Mouse (Mus musculus) liver, embryonic 13.5 days (tissue): ENCODE data around the gene Ccdc110. TPM values are rescaled to one million over a fixed set of nuclear protein-coding genes. Genes with fewer than 3 reads are reported as not detected.

Experiments used
- ATAC-seq: fragments of 200-750 bp; cut with Nextera tagmentation; 2 replicates; pipeline ENCODE4 v1.8.0; 2017; ENCODE audit warnings: low read depth, mild to moderate bottlenecking, moderate number of reproducible peaks, moderate library complexity
- DNase-seq: peaks from one replicate; pipeline ENCODE4 v3.0.0; 2022
- H3K27ac ChIP-seq: fragments of 300-500 bp; sonication (generic); 2 replicates; pipeline ENCODE4 v1.5.1; 2015; ENCODE audit warnings: moderate library complexity, mild to moderate bottlenecking, inconsistent platforms
- H3K27me3 ChIP-seq: fragments of 300-500 bp; sonication (generic); 2 replicates; pipeline ENCODE4 v1.6.1; 2015; ENCODE audit warnings: mild to moderate bottlenecking, inconsistent platforms
- H3K36me3 ChIP-seq: fragments of 300-500 bp; sonication (generic); 2 replicates; pipeline ENCODE4 v1.6.1; 2015; ENCODE audit warnings: mild to moderate bottlenecking, inconsistent platforms
- H3K4me1 ChIP-seq: fragments of 300-500 bp; sonication (generic); replicated peaks from 2 replicates; pipeline ENCODE4 v1.6.1; 2015; ENCODE audit warnings: inconsistent platforms
- H3K4me2 ChIP-seq: fragments of 300-500 bp; sonication (generic); 2 replicates; pipeline ENCODE4 v1.6.1; 2015; ENCODE audit warnings: inconsistent platforms, mild to moderate bottlenecking, moderate library complexity
- H3K4me3 ChIP-seq: fragments of 300-500 bp; sonication (generic); replicated peaks from 2 replicates; pipeline ENCODE4 v1.5.1; 2015; ENCODE audit warnings: mild to moderate bottlenecking, inconsistent platforms
- H3K9ac ChIP-seq: fragments of 300-500 bp; sonication (generic); 2 replicates; pipeline ENCODE4 v1.6.1; 2015; ENCODE audit warnings: mild to moderate bottlenecking, inconsistent platforms
- H3K9me3 ChIP-seq: fragments of 300-500 bp; sonication (generic); replicated peaks from 2 replicates; pipeline ENCODE4 v1.6.1; 2016; ENCODE audit warnings: inconsistent platforms
- WGBS: fragments of 180-500 bp; shearing (Covaris S2); methylation state at CpG from one replicate; pipeline ENCODE4 v1.1.7; 2015; ENCODE audit not compliant: insufficient replicate concordance; 5-methylcytosine and 5-hydroxymethylcytosine counted together
- polyA plus RNA-seq: library from polyadenylated mRNA; unstranded; fragments of >200 nt; fragmentation: Nextera tagmentation; extraction: Ambion mirVana; gene quantifications from 2 replicates; pipeline ENCODE4 v1.2.1, GENCODE M21; 2015

Gene Ccdc110
- polyA plus RNA-seq, 1 experiment from 2014 or later = not detected

DNA sequence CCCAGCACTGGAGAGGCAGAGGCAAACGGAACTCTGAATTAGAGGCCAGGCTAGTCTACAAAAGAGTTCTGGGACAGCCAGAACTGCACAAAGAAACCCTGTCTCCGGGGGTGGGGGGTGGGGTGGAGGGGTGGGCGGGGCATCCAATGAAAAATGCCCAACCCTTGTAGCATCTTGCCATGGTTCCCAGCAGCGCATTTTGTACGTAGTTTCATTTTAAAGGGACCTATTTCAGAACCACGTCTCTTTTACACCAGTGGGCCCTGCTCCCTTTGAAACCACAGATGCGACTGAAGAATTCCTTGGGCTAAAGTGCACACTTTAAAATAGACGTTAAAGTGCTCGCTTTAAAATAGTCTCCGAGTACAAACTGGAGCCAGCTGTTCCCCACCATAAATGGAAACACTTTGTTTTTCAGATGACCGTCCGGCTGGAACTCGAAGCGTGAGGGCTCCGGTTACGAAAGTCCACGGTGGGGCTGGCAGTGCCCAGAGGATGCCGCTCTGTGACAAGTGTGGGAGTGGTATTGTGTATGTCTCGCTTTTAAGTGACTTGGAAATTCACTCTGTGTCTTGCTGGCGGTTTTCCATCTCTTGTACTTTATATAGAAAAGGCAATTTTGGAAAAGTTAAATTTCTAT is 17.3 kb upstream of the Ccdc110 start:
- H3K4me2 ChIP-seq = no peak overlapping the region
- no peaks in the 10 kb centered on the region for H3K36me3 ChIP-seq
- no peak overlapping the region for H3K9ac ChIP-seq
- DNase-seq (no peak), ATAC-seq (no peak)
- H3K27me3 ChIP-seq = no peaks in the 10 kb centered on the region
- WGBS = 77% methylated on average over 20 of the region's 20 CpGs
- H3K4me3 ChIP-seq = no peak overlapping the region
- H3K27ac ChIP-seq = no peak overlapping the region
- H3K9me3 ChIP-seq = no peaks in the 10 kb centered on the region
- H3K4me1 ChIP-seq = no peaks in the 10 kb centered on the region

DNA sequence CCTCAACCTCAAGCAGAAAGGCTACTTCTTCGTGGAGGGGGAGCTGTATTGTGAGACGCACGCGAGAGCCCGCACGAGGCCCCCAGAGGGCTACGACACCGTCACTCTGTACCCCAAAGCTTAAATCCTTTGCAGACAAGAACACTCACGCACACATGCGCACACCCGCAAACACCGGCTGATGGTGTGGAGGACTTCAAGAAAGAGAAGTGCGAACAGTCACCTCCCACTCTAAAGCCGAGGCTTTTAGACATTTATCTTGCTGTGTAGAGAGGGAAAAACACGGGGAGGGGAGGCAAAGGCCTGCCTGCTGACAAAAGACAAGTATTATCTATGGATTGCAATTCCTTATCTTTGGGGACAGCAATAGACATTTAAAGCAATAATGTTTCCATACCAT is 15.5 kb upstream of the Ccdc110 start:
- H3K4me3 ChIP-seq = no peak overlapping the region
- H3K27ac ChIP-seq = no peak overlapping the region
- H3K9me3 ChIP-seq = no peaks in the 10 kb centered on the region
- no peak overlapping the region for H3K4me2 ChIP-seq
- no peaks in the 10 kb centered on the region for H3K27me3 ChIP-seq
- DNase-seq = no peak
- no peak overlapping the region for H3K9ac ChIP-seq
- no peak for ATAC-seq
- 73% methylated on average over 15 of the region's 15 CpGs for WGBS
- no peaks in the 10 kb centered on the region for H3K4me1 ChIP-seq
- no peaks in the 10 kb centered on the region for H3K36me3 ChIP-seq

DNA sequence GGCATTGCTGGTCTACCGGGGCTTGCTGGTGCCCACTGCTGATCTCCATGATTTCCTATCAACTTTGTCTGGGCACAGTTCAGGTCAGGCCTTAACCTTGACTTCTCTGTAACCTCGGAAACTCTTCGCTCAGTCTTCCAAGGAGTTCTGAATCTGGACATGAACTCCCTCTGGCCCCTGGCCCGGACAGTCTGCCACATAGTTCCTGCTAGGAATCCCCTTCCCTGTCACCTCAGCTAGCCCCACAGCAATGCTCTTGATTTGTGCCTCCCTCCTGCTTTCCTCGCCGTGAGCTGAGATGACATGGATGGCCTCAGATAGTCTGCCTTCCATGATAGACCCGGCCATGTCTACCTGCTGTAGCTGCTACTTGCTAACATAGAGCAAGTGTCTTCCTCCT is 14.0 kb upstream of the Ccdc110 start:
- 73% methylated on average over 7 of the region's 7 CpGs for WGBS
- Histone ChIP-seq H3K27ac (no peak overlapping the region), H3K4me3 (no peak overlapping the region), H3K9ac (no peak overlapping the region), H3K4me1 (no peaks in the 10 kb centered on the region), H3K36me3 (no peaks in the 10 kb centered on the region), H3K27me3 (no peaks in the 10 kb centered on the region), H3K9me3 (no peaks in the 10 kb centered on the region), H3K4me2 (no peak overlapping the region)
- DNase-seq = no peak
- no peak for ATAC-seq

DNA sequence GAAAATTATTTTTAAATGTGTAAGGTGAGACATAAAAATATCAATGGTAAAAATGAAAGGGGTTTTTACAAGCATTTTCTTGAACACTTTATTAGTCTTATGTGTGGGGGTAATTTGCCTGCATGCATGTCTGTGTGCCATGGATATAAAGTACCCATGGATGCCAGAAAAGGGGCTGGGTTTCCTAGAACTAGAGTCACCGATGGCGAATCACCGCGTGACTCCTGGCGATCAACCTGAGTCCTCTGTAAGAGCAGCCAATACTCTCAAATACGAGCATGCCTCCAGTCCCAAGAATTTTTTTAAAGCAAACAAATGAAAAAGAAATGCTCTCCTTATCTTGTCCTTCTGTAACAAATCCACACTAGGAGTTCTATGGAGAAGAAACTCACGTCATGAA is 12.3 kb upstream of the Ccdc110 start:
- no peaks in the 10 kb centered on the region for H3K36me3 ChIP-seq
- H3K4me3 ChIP-seq = no peak overlapping the region

DNA sequence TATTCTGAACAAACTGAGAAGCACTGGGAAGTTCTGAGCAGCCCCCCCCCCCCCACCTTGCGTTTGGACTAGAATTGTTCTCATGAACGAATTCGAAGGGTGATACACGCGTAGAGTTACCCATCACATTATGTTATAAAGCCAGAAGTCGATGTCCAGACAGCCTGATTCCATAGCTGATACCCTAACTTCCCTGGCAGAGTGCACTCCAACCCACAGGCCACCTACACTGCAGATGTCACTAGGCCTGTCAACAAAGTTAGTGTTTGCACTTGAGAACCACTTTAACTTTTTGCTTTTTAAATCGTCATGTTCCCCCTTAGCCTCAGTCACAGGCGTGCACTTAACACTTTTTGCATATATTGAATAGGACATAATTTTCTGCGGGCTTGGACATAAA is 2.6 kb downstream of the Ccdc110 start:
- DNase-seq = no peak
- no peaks in the 10 kb centered on the region for H3K27me3 ChIP-seq
- no peak overlapping the region for H3K4me3 ChIP-seq
- no peak overlapping the region for H3K9ac ChIP-seq
- 75% methylated on average over 9 of the region's 9 CpGs for WGBS
- no peaks in the 10 kb centered on the region for H3K9me3 ChIP-seq
- H3K27ac ChIP-seq = no peak overlapping the region
- no peak overlapping the region for H3K4me2 ChIP-seq
- H3K4me1 ChIP-seq = no peaks in the 10 kb centered on the region
- no peak for ATAC-seq
- H3K36me3 ChIP-seq = no peaks in the 10 kb centered on the region

More for the DNA sequence above, 12.3 kb upstream of the Ccdc110 start:
- Histone ChIP-seq H3K9me3 (no peaks in the 10 kb centered on the region), H3K27me3 (no peaks in the 10 kb centered on the region), H3K27ac (no peak overlapping the region), H3K4me2 (no peak overlapping the region), H3K4me1 (no peaks in the 10 kb centered on the region), H3K9ac (no peak overlapping the region)
- DNase-seq (no peak), ATAC-seq (no peak)
- 84% methylated on average over 7 of the region's 7 CpGs for WGBS

DNA sequence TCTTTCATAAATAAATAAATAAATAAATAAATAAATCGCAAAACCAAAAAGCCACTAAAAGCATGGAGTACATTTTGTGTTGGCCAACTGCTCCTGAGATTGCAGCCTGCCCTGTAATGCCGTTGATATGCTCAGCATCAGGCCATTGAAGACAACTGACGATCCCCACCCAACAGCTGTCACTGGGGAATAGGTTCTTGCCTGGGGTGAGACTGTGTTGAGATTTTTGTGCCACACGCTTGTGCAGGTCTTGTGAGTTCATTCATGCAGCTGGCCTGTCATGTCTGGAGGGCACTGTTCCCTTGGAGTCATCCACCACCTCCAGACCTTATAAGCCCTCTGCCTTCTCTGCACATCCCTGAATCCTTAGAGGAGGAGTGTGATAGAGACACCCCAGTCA is 11.9 kb downstream of the Ccdc110 start:
- no peaks in the 10 kb centered on the region for H3K9me3 ChIP-seq
- 70% methylated on average over 4 of the region's 4 CpGs for WGBS

DNA sequence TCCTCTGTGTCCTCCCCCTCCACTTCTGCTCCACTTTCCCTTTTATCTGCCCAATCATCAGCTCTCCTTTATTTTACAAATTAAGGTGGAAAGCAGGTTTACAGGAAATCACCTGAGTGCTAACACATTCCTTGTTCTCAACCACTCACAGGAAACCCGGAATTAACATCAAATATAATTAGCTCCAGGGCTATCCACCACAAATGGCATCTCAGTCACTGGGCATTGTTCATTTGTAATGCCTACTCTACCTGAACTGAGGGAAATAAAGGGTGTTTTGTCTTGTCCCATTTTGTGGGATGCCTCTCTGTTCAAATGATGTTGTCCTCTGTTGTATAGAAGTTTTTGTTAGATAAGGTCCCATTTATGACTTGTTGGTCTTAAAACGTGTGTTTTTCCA is 16.2 kb downstream of the Ccdc110 start:
- no peaks in the 10 kb centered on the region for H3K27me3 ChIP-seq
- no peaks in the 10 kb centered on the region for H3K9me3 ChIP-seq
- 26% methylated on average over 2 of the region's 2 CpGs for WGBS
- H3K36me3 ChIP-seq = no peaks in the 10 kb centered on the region
- DNase-seq (no peak), ATAC-seq (no peak)
- no peak overlapping the region for H3K27ac ChIP-seq
- no peak overlapping the region for H3K9ac ChIP-seq
- no peak overlapping the region for H3K4me3 ChIP-seq
- H3K4me2 ChIP-seq = no peak overlapping the region
- H3K4me1 ChIP-seq = no peaks in the 10 kb centered on the region

More for the DNA sequence above, 11.9 kb downstream of the Ccdc110 start:
- Histone ChIP-seq H3K9ac (no peak overlapping the region), H3K4me3 (no peak overlapping the region), H3K27me3 (no peaks in the 10 kb centered on the region), H3K27ac (no peak overlapping the region), H3K4me1 (no peaks in the 10 kb centered on the region), H3K4me2 (no peak overlapping the region), H3K36me3 (no peaks in the 10 kb centered on the region)
- ATAC-seq = no peak
- no peak for DNase-seq

DNA sequence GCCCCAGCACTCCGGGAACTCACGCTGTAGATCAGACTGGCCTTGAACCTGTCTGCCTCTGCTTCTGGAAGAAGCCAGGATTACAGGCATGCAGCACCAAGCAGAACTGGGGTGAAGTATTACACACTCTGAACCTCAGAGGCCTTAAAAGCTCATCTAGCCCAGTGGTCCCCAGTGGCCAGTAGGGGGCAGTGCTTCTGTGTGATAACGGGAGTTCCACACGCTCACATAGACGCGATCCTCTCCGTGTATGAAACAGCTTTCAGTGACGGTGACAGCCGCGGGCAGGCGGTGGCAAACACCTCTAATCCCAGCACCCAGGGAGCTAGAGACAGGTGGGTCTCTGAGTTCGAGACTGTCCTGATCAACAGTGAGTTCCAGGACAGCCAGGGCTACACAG is 36.5 kb downstream of the Ccdc110 start:
- no peak overlapping the region for H3K4me3 ChIP-seq
- WGBS = 88% methylated on average over 12 of the region's 12 CpGs
- H3K9me3 ChIP-seq = no peaks in the 10 kb centered on the region
- peaks cover 4% of the 10 kb centered on the region for H3K36me3 ChIP-seq
- peaks cover 10% of the 10 kb centered on the region for H3K4me1 ChIP-seq
- no peak overlapping the region for H3K9ac ChIP-seq
- H3K27me3 ChIP-seq = no peaks in the 10 kb centered on the region
- ATAC-seq (no peak), DNase-seq (no peak)
- no peak overlapping the region for H3K27ac ChIP-seq
- no peak overlapping the region for H3K4me2 ChIP-seq

DNA sequence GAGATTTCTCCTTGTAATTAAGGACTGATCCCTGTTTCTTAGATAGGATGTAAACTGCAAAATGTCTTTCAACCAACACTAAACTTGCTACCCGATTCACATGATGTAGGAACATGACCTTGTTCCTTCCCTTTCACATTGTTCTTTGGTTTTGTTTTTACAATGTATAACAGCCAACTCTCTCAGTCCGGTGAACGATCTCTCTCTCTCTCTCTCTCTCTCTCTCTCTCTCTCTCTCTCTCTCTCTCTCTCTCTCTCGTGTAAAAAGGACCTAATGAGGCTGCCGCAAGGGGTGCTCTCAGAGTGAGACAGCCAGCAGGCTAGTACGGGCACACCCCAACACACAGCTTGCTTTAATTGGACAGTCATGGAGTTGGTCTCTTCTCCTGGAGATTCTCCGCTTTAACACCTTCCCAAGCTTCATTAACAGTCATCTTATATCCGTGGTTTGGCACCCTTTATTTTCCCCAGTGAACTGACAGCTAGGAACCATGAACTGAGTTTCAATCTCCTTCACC is 39.6 kb downstream of the Ccdc110 start:
- DNase-seq (no peak), ATAC-seq (no peak)
- peak overlapping the region; percentile 78 for H3K9ac ChIP-seq
- H3K27ac ChIP-seq = no peak overlapping the region
- peaks cover 19% of the 10 kb centered on the region for H3K36me3 ChIP-seq
- no peaks in the 10 kb centered on the region for H3K9me3 ChIP-seq
- 77% methylated on average over 8 of the region's 8 CpGs for WGBS
- no peaks in the 10 kb centered on the region for H3K27me3 ChIP-seq
- H3K4me1 ChIP-seq = peaks cover 17% of the 10 kb centered on the region
- peak overlapping the region; percentile 80 for H3K4me2 ChIP-seq
- 0 out of 2 replicates have a peak overlapping the region, but pooled peaks have one; percentile 79 for H3K4me3 ChIP-seq

DNA sequence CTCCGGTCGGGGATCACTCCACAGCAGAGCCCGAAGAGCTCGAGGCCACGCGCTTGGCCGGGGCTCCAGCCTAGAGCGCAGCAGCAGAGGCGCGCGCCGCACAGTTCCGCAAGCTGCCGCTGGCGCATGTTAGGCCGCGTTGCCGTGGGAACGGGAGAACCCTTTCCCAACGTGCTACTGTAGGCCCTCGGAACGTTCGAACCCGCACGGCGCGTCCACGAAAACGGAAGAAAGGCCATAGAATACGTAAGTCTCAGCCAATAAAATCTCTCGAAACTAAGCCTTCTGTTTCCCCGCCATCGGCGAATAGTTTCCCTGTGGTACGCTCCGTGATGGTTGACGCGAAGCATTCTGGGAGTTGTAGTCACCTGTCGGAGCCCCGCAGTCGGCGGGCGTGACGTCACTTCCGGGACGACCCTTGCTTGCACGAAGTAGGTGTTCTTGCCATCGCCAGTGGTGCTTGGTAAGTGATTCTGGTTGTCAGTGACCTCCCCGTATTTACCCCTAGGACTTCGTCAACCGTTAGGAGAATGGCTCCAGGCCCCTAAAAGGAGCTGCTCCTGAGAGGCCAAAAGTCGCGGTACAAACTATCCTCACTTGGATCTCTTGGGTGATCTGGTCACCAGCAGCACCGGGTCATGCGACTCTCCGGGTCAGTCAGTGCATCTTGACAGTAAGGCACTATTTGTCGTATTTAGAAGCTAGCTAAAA is 40.9 kb downstream of the Ccdc110 start, which contains the start of the genes 1700029J07Rik and Ufsp2:
Gene 1700029J07Rik (minus strand): TSS at position 127 of the 711 bp plus-strand sequence.
Gene Ufsp2 (plus strand): TSS at position 403 of the 711 bp plus-strand sequence.
- peak within 1 kb of the TSS; percentile 78 for H3K9ac ChIP-seq
- peaks cover 22% of the 10 kb centered on the region for H3K36me3 ChIP-seq
- DNase-seq (peak; percentile 89), ATAC-seq (peak; percentile 95)
- H3K4me3 ChIP-seq = peak within 1 kb of the TSS; percentile 79
- peak within 1 kb of the TSS; percentile 80 for H3K4me2 ChIP-seq
- WGBS = under 1% methylated on average over 57 of the region's 57 CpGs
- no peaks in the 10 kb centered on the region for H3K9me3 ChIP-seq
- H3K4me1 ChIP-seq = peaks cover 17% of the 10 kb centered on the region
- H3K27me3 ChIP-seq = no peaks in the 10 kb centered on the region
- H3K27ac ChIP-seq = peak within 1 kb of the TSS; percentile 70

DNA sequence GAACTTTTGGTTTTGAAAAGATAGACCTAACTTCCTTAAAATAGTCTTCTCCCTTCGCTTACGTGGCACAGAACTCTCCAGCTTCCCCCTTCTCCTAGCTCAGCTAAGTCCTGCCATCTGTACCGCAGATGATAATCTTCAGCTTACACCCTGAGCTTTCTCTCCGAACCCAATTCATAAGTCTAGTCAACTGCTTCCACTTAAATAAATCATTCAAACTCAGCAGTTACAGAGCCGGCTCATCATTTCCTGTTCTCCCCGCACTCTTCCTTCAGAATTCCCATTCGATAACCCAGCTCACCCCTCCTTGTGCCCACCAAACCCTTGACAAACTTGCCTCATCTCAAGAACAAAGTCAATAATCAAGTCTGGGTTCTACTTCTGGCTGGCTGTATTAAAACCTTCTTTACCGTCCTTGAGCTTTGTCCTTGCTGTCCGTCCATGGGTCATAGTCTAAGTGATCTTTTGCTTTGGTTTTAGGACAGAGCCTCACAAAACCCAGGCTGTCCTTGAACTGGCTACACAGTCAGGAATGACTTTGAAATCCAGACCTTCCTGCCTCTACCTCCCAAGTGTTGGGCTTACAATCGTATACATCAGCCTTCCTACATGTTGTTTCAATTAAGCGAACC is 41.5 kb downstream of the Ccdc110 start:
- peak overlapping the region; percentile 49 for H3K27ac ChIP-seq

More for the DNA sequence above, 41.5 kb downstream of the Ccdc110 start:
- Histone ChIP-seq H3K27me3 (no peaks in the 10 kb centered on the region), H3K9me3 (no peaks in the 10 kb centered on the region), H3K9ac (peak overlapping the region; percentile 77), H3K4me2 (peak overlapping the region; percentile 80), H3K4me1 (peaks cover 17% of the 10 kb centered on the region), H3K36me3 (peaks cover 25% of the 10 kb centered on the region), H3K4me3 (peak overlapping the region; percentile 79)
- 36% methylated on average over 11 of the region's 11 CpGs for WGBS
- peak; percentile 39 for ATAC-seq
- DNase-seq = no peak
